8 mouse cellular contexts compared by ENCODE assay signal in the genomic region with DNA sequence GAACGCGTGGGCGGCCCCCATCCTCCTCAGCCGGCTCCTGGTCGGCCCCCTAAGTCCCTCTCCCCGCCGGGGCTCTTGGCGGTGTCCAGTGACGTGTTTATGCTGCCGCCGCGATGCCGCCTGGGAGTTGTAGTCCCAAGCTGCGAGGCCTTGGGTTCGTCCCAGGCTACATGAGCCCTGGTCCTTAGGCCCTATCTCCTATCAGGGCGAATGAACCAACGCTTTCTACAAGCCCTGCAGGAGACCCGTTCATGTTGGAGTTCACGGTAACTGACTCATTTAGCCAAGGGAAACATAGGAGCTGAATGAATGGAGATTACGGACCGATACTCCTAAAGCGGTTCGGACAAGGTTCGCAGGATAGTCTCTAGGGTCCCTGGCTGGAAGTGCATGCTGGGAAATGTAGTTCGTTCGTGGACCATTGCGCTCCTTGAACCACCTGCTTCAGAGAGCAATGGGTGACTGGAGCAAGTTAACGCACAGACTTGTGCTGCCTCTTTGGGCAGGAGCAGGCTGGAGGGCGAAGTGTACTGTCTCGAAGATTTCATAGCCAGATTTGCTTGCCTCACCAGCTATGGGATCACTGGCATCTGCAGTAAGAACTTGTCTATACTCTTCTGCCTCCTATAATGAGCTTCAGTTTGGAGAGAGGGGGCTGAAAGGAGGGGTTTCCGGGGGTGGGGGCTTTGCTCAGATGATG. TPM values are rescaled to one million over a fixed set of nuclear protein-coding genes. Genes with fewer than 3 reads are reported as not detected.
A peak's percentile ranks its signal among the peaks of the same experiment; 100 is the strongest.
DNase-seq lines count a peak whose midpoint lies in the region; ATAC-seq and TF ChIP-seq lines count a peak whose summit lies in the region.

TSS of gene Map3k10 (minus strand) at position 77 of the 700 bp plus-strand sequence.

- TF ChIP-seq CTCF in kidney, postnatal 0 days (IDR thresholded peaks at IDR 0.05; ENCODE audit: low read depth): no peak

- H3K27me3 ChIP-seq in heart, embryonic 12.5 days (replicated peaks): no peaks in the 10 kb centered on the region
- no peaks in the 10 kb centered on the region for H3K27me3 ChIP-seq in kidney, postnatal 0 days (ENCODE audit: insufficient read depth, low read length)
- no peaks in the 10 kb centered on the region for H3K27me3 ChIP-seq in liver, embryonic 11.5 days (replicated peaks; ENCODE audit: control insufficient read depth, insufficient read depth, low read length)
- H3K27me3 ChIP-seq in stomach, embryonic 14.5 days (ENCODE audit: control insufficient read depth, insufficient read depth, low read length): no peaks in the 10 kb centered on the region

- H3K9me3 ChIP-seq in heart, embryonic 12.5 days (replicated peaks): no peaks in the 10 kb centered on the region
- no peaks in the 10 kb centered on the region for H3K9me3 ChIP-seq in kidney, postnatal 0 days (replicated peaks; ENCODE audit: low read length)
- no peaks in the 10 kb centered on the region for H3K9me3 ChIP-seq in liver, embryonic 11.5 days (ENCODE audit: control insufficient read depth, low read length)
- H3K9me3 ChIP-seq in stomach, embryonic 14.5 days (ENCODE audit: control insufficient read depth, low read depth, low read length): no peaks in the 10 kb centered on the region

- peak within 1 kb of the TSS; percentile 83 for H3K27ac ChIP-seq in heart, embryonic 12.5 days (ENCODE audit: poor library complexity, severe bottlenecking)
- peak within 1 kb of the TSS; percentile 89 for H3K27ac ChIP-seq in kidney, postnatal 0 days
- peak within 1 kb of the TSS; percentile 30 for H3K27ac ChIP-seq in liver, embryonic 11.5 days (ENCODE audit: low read depth, low read length)
- H3K27ac ChIP-seq in stomach, embryonic 14.5 days (ENCODE audit: low read length): peak within 1 kb of the TSS; percentile 78

- peak within 1 kb of the TSS; percentile 94 for H3K9ac ChIP-seq in heart, embryonic 12.5 days
- peak within 1 kb of the TSS; percentile 82 for H3K9ac ChIP-seq in kidney, postnatal 0 days (ENCODE audit: low read depth, low read length)
- peak within 1 kb of the TSS; percentile 68 for H3K9ac ChIP-seq in liver, embryonic 11.5 days (ENCODE audit: low read depth, low read length)
- peak within 1 kb of the TSS; percentile 91 for H3K9ac ChIP-seq in stomach, embryonic 14.5 days (replicated peaks; ENCODE audit: low read depth, low read length)

- H3K4me1 ChIP-seq in heart, embryonic 12.5 days (replicated peaks): peaks cover 15% of the 10 kb centered on the region
- H3K4me1 ChIP-seq in kidney, postnatal 0 days (replicated peaks; ENCODE audit: insufficient read depth, low read length): peaks cover 11% of the 10 kb centered on the region; the same call in 1 of the 2 replicates
- peaks cover 9% of the 10 kb centered on the region for H3K4me1 ChIP-seq in liver, embryonic 11.5 days (replicated peaks; ENCODE audit: control insufficient read depth, insufficient read depth, low read length)
- H3K4me1 ChIP-seq in stomach, embryonic 14.5 days (ENCODE audit: control insufficient read depth, insufficient read depth, low read length): peaks cover 16% of the 10 kb centered on the region

- peak; percentile 92 for ATAC-seq in erythroid progenitor cell, adult 5-6 weeks (replicated peaks; ENCODE audit: low FRiP score, poor library complexity, severe bottlenecking)
- peak; percentile 97 for ATAC-seq in heart, embryonic 12.5 days (ENCODE audit: insufficient number of reproducible peaks, low FRiP score)
- ATAC-seq in kidney, postnatal 0 days (replicated peaks; ENCODE audit: low FRiP score, low read depth): peak; percentile 92
- peak; percentile 98 for ATAC-seq in liver, embryonic 11.5 days (replicated peaks; ENCODE audit: low FRiP score)
- peak; percentile 98 for ATAC-seq in stomach, embryonic 14.5 days (ENCODE audit: insufficient number of reproducible peaks, insufficient read depth, low FRiP score, low read depth)

- H3K4me2 ChIP-seq in heart, embryonic 12.5 days: peak within 1 kb of the TSS; percentile 100
- peak within 1 kb of the TSS; percentile 100 for H3K4me2 ChIP-seq in kidney, postnatal 0 days (ENCODE audit: low read length)
- H3K4me2 ChIP-seq in liver, embryonic 11.5 days: peak within 1 kb of the TSS; percentile 100
- H3K4me2 ChIP-seq in stomach, embryonic 14.5 days (replicated peaks; ENCODE audit: low read depth, low read length): peak within 1 kb of the TSS; percentile 99

- peak; percentile 94 for DNase-seq in CD4-positive helper T cell, adult 2 months (ENCODE audit: low read depth, low spot score)
- DNase-seq in brain, embryonic 18.5 days (ENCODE audit: low read depth, low spot score): peak; percentile 93
- DNase-seq in kidney, postnatal 0 days (ENCODE audit: low spot score): peak; percentile 96
- DNase-seq in liver, embryonic 11.5 days (ENCODE audit: low spot score): peak; percentile 97
- peak; percentile 96 for DNase-seq in naive thymus-derived CD4-positive, alpha-beta T cell, adult 2 months (ENCODE audit: low read depth)

- WGBS in heart, embryonic 12.5 days: under 1% methylated on average over 31 of the region's 31 CpGs
- under 1% methylated on average over 30 of the region's 31 CpGs for WGBS in kidney, postnatal 0 days
- WGBS in liver, embryonic 11.5 days: 1% methylated on average over 31 of the region's 31 CpGs
- under 1% methylated on average over 31 of the region's 31 CpGs for WGBS in stomach, embryonic 14.5 days

- peak within 1 kb of the TSS; percentile 79 for H3K4me3 ChIP-seq in heart, embryonic 12.5 days
- peak within 1 kb of the TSS; percentile 94 for H3K4me3 ChIP-seq in kidney, postnatal 0 days (replicated peaks; ENCODE audit: low read depth, low read length)
- peak within 1 kb of the TSS; percentile 80 for H3K4me3 ChIP-seq in liver, embryonic 11.5 days (ENCODE audit: low read depth, low read length)
- peak within 1 kb of the TSS; percentile 95 for H3K4me3 ChIP-seq in stomach, embryonic 14.5 days (ENCODE audit: low read depth, low read length)

- peaks cover 11% of the 10 kb centered on the region for H3K36me3 ChIP-seq in heart, embryonic 12.5 days
- H3K36me3 ChIP-seq in kidney, postnatal 0 days (ENCODE audit: insufficient read depth, low read length): no peaks in the 10 kb centered on the region
- H3K36me3 ChIP-seq in liver, embryonic 11.5 days (ENCODE audit: control insufficient read depth, insufficient read depth, low read length): no peaks in the 10 kb centered on the region
- H3K36me3 ChIP-seq in stomach, embryonic 14.5 days (ENCODE audit: control insufficient read depth, insufficient read depth, low read length): no peaks in the 10 kb centered on the region

RNA-seq across cellular contexts. Expression of gene Map3k10, which starts in this region (rescaled TPM):
- 0.72 and 6.7 TPM in 2 replicates for total RNA-seq in erythroid progenitor cell, adult 5-6 weeks (2015; ENCODE audit: low replicate concordance)
- 0.13 TPM in 1 of 2 replicates, not detected in the other for total RNA-seq in erythroid progenitor cell, adult 5-6 weeks (2017; ENCODE audit: low replicate concordance)
- polyA plus RNA-seq in heart, embryonic 12.5 days (2016; fragmentation: Nextera tagmentation; extraction: Ambion mirVana): 8.8 and 9.8 TPM in 2 replicates
- 5.0 and 6.8 TPM in 2 replicates for polyA plus RNA-seq in kidney, postnatal 0 days (2015; fragmentation: Nextera tagmentation; extraction: Ambion mirVana)
- 4.8 and 5.6 TPM in 2 replicates for polyA plus RNA-seq in liver, embryonic 11.5 days (2014; fragmentation: Nextera tagmentation; extraction: Ambion mirVana)
- polyA plus RNA-seq in stomach, embryonic 14.5 days (2014; fragmentation: Nextera tagmentation; extraction: Ambion mirVana): 4.5 and 9.2 TPM in 2 replicates

Comparison
In these comparisons a context has a peak if more than half of its experiments do, and no peak if none do; other contexts are left out.
1. Peak in every context shown above with its lines: DNase-seq, ATAC-seq, H3K4me3 ChIP-seq and H3K27ac ChIP-seq.
2. H3K27ac ChIP-seq: peak in every context shown above with its lines; median percentile 89 in kidney, postnatal 0 days; 83 in heart, embryonic 12.5 days; 78 in stomach, embryonic 14.5 days; 30 in liver, embryonic 11.5 days.